Mouse (Mus musculus): ENCODE results near the gene Tbpl1.

Tbpl1 gene

GRCm38 (mm10) chr10:22708190-22708843 lies 23.4 kb downstream of the Tbpl1 start:
- DNase-seq: no peak

DNA sequence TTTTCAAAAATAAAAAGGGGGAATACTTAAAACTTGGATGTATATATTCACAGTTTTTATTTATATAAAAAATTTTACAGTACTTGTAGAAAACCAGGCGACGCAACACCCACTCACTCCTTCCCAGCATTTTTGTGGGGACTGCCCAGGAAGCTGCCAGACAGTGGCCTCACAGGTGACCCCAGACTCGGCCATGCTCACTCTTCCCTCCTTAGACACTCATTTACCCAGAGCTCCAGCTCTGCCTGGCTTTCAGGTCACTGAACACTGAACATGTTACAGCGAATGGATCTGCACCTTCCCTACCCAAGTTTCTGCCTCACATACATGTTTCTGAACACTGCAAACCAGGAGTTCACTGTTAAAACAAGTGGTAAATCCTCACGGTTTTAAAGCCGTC lies 27.9 kb downstream of the Tbpl1 start:
- no peak for DNase-seq

- no peak for DNase-seq
Observed at GRCm38 (mm10) chr10:22701485-22702315, 30.0 kb downstream of the Tbpl1 start.

- DNase-seq: no peak
Observed at GRCm38 (mm10) chr10:22700773-22701172, 31.0 kb downstream of the Tbpl1 start.

GRCm38 (mm10) chr10:22699487-22700335 lies 32.0 kb downstream of the Tbpl1 start:
- DNase-seq: no peak

DNA sequence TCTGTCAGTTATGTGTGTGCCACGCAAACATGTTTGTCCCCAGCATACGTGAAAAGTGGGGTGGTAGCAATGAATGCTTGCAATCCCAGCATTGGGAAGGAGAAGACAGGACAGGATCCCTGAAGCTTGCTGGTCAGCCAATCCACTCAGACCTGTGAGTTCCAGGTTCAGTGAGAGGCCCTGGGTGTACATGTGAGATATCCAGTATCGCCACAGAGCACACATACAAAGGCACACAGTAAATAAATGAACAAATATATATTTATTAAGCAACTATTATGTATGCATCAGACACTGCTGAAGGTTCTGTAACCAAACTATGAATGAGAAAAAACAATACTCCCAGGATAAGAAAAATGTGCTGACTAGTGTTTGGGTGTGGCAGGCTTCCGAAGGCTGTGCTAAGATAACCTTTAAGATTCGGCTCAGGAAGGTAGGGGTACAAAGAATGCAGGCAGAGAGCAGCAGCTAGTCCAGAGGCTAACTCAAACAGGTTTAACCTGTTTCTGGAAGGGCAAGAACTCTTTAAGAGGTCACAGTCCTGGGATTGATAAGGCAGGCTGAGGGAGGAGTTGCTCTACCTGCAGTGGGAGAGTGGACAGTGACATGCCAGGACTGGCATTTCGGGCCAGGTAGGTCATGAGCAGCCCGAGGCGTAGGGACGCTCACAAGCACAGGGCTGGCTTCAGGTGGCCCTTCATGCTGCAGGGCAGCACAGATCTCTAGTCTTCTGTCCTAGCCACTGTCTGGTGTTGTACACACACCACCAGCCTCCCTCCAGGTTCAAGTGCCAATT lies 33.4 kb downstream of the Tbpl1 start:
- no peak for DNase-seq

- DNase-seq: no peak
Observed at GRCm38 (mm10) chr10:22696864-22697263, 34.9 kb downstream of the Tbpl1 start.

DNA sequence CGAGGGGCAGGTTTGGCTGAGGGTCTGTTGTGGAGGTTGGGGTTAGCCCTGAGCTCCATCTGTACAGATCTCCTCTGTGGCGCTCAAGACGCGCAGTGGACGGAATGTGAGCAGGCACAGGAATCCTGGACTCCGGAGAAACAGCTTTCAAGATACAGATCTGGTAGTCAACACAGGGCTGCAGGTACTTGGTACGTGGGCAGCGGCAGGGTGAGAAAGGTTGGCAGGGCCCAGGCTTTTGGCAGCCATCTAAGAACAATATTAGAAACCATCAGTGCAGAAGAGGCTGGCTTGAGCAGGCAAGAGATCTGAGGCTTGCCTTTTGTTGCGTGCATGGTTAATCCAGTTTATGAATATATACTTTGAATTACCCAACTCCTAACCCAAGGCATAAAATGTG lies 35.5 kb downstream of the Tbpl1 start:
- DNase-seq: no peak

DNA sequence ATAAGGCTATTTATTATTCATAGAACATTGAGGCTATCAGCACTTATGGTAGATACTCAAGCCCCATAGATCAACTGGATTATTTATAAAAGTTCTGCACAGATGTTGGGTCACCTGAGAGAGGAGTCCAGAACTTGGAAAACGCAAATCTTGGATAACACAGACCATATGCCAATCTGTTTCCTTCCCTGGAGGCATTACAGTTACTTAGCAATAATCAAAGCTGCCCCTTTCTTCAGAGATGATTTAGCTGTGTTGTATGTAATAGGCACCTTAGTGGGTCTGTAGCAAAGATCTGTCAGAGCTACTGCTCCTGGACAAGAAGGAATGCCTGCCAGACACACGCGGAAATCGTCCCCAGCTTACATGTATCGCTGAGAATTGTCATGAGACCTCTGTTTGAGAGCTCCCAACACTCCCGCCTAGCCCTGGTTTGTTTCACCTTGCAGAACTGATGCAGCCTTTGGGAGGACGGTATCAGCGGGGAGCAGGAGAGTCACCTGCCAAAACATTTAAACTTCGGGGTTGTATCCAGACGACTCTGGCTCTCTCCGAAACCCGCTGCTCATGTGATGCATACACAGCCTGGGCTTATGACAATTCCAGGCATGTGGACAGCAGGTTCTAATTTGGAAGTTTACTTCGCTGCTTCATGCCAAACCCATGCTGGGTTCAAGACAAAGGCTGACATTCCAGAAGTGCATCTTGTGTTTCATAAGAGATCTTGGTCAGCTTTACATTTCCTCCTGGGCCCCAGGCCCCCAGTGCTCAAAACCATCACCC lies 55.7 kb downstream of the Tbpl1 start:
- no peak for DNase-seq

DNA sequence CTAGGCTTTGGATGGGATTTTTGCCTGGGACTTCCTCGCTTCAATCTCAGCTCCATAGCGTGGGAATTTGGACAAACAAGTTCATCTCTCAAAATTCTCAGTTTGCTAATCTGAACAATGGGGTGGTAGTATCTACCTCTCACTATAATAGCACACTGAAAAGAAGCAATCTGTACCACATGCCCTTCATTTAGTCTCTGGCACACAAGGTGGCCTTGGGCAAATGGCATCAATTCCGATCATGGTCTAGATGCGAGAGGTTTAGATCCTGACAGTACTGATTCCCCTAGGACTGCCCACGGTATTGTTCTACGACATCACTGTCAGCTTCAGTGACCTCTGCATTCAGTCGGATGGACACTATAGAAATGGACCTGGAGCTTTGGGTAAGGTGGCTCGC lies 57.6 kb downstream of the Tbpl1 start:
- no peak for DNase-seq

DNA sequence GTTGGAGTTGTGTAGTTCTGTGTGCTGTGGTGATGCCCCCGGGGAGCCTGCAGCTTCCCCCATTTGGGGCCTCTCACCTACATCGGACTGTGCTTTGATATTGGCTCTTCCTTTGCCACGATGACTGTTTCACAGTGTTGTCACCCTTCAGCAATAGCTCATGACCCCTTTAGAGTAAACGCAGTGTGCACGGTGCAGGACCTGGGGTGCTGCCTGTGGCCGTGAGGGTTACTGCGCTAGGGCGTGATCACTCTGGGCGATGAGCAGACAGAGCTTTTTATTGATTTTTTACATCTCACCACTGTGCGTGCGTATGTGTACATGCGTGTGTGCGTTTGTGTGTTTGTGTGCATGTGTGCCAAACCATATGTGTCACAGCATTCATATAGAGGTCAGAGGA lies 63.2 kb downstream of the Tbpl1 start:
- DNase-seq: no peak

GRCm38 (mm10) chr10:22660286-22661000 lies 71.3 kb downstream of the Tbpl1 start:
- DNase-seq: no peak

GRCm38 (mm10) chr10:22659386-22659725 lies 72.4 kb downstream of the Tbpl1 start:
- DNase-seq: no peak

- no peak for DNase-seq
Observed at GRCm38 (mm10) chr10:22658534-22659385, 73.0 kb downstream of the Tbpl1 start.

Measured in right cerebral cortex, postnatal 25 days (tissue).